Mouse (Mus musculus): ENCODE results near the gene Pla2g7.

- TF ChIP-seq CTCF (IDR thresholded peaks at IDR 0.05; ENCODE audit: low read depth, low read length): no peak
- no peak for TF ChIP-seq TAL1 (conservative IDR thresholded peaks at IDR 0.05; ENCODE audit: low read depth, low read length)
- no peak for TF ChIP-seq GATA1 (IDR thresholded peaks at IDR 0.05; ENCODE audit: borderline replicate concordance, low read length)
- no peak for TF ChIP-seq POLR2AphosphoS5 (IDR thresholded peaks at IDR 0.05; ENCODE audit: insufficient replicate concordance, low read depth, low read length)
- TF ChIP-seq GATA2 (IDR thresholded peaks at IDR 0.05; ENCODE audit: borderline replicate concordance, low read depth, low read length): no peak
Measured at GRCm38 (mm10) chr17:43531192-43531591, 36.7 kb upstream of the Pla2g7 start.
